ENCODE assay signal across 18 mouse cellular contexts in the genomic region with DNA sequence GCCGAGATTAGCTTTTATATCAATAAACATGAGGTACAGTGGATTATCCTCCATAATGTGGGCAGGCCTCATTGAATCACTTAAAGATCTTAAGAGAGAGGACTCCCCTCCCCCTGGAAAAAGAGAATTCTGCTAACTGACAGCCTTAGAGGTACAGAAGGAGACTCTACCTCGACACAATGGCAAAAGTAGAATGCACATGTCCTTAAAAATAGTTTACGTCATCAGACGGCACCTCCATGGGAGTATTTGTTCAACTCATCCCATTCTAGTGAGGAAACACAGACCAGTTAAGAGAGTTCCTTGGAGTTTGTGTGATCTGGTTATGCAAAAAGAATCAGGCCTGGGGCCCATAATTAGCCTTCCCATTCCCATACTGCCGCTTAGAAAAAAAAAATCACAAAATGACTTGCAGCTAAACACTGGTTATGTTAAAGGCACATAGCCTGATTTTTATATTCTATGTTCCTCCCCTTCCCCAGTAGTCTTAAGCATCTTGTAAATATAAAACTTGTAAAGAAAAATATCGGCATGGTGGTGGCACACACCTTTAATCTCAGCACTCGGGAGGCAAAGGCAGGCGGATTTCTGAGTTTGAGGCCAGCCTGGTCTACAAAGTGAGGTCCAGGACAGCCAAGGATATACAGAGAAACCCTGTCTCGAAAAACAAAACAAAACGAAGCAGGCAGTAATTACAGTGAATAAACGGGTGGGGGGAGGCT. TPM values are rescaled to one million over a fixed set of nuclear protein-coding genes. Genes with fewer than 3 reads are reported as not detected.
"Had no signal": no experiment of that assay in that cellular context is flagged by ENCODE, and none has a peak within 500 bp of the region (broad histone marks: within the 10 kb centered on the region; RNA-seq: fewer than 3 reads in every experiment).

No protein-coding gene starts in this region.

- DNase-seq: lung, adult 2 months; lung, postnatal 14 days; lung, postnatal 36 days; midbrain, embryonic 14.5 days; right cerebral cortex, postnatal 14 days; thymus, adult 2 months; thymus, postnatal 25 days; thymus, postnatal 4 days had no signal

- H3K36me3 ChIP-seq: stomach, embryonic 15.5 days had no signal

- H3K4me2 ChIP-seq: lung, embryonic 15.5 days; midbrain, embryonic 12.5 days; neural tube, embryonic 12.5 days; stomach, embryonic 15.5 days had no signal

- H3K4me3 ChIP-seq: lung, embryonic 15.5 days; midbrain, embryonic 12.5 days; neural tube, embryonic 12.5 days; stomach, embryonic 15.5 days had no signal

- H3K9me3 ChIP-seq: lung, embryonic 15.5 days; megakaryocyte, embryonic 14.5 days; midbrain, embryonic 12.5 days; neural tube, embryonic 12.5 days; stomach, embryonic 15.5 days had no signal

- H3K9ac ChIP-seq: lung, embryonic 15.5 days; midbrain, embryonic 12.5 days; neural tube, embryonic 12.5 days; stomach, embryonic 15.5 days had no signal

- H3K27me3 ChIP-seq: lung, embryonic 15.5 days; megakaryocyte, embryonic 14.5 days; midbrain, embryonic 12.5 days; neural tube, embryonic 12.5 days; stomach, embryonic 15.5 days had no signal

- H3K27ac ChIP-seq: lung, embryonic 15.5 days; macrophage; midbrain, embryonic 12.5 days; neural tube, embryonic 12.5 days; stomach, embryonic 15.5 days; stomach, postnatal 0 days had no signal

- ATAC-seq: lung, postnatal 0 days had no signal

RNA-seq across cellular contexts. Expression of a gene that starts 21.7 kb away (rescaled TPM):
- total RNA-seq: megakaryocyte progenitor cell, adult 5-6 weeks; monocyte, adult 5-6 weeks had no signal
- polyA plus RNA-seq: macrophage had no signal
